ENCODE assay signal across 8 mouse cellular contexts in the genomic region with DNA sequence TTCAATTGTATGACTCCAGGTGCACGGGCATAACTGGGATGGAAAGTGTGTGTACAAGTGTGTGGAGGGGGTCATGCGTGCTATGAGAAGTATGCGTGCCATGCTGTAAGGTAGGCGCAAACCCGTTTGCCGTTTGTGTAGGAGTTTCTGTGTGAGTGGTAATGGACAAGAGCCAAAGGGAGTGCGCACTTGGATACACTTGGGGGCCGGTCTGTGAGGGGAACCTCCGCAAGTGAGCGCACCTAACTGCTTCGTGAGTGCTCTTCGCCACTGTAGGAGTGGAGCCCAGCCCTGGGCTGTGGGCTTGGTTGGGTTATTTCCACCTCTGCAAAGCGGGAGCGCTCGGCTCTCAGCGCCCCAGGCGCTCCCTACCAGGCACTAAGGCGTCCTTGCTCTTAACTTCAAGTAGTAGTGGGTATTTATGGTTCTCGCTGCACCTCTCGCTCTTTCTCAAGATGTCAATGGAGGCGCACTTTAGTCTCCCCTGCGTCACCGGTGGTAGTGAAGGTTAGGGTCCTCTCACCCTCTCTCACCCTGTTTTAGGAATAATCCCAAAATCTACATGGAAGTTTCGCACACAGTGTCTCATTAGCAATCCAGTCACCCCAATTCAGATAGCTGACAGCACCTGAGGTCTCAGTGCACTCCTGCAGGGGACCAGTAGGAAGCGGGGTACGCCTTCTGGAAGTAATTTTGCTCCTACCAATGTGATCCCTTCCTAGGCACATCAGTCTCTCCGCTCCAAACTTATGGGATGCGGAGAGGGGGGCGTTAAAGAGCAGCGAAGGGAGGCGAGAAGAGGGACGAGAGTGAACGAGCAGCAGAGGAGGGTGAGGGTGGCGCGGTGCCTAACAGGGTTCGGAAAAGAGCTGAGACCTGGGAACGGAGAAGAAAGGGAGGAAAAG. TPM values are rescaled to one million over a fixed set of nuclear protein-coding genes. Genes with fewer than 3 reads are reported as not detected.
DNase-seq lines count a peak whose midpoint lies in the region; ATAC-seq and TF ChIP-seq lines count a peak whose summit lies in the region.

No protein-coding gene starts in this region.

- peak overlapping the region; percentile 36 for H3K9ac ChIP-seq in lung, embryonic 14.5 days
- peak overlapping the region; percentile 91 for H3K9ac ChIP-seq in hindbrain, embryonic 15.5 days
- peak overlapping the region; percentile 99 for H3K9ac ChIP-seq in limb, embryonic 12.5 days (replicated peaks)

- no peaks in the 10 kb centered on the region for H3K9me3 ChIP-seq in lung, embryonic 14.5 days (ENCODE audit: low read depth, low read length)
- no peaks in the 10 kb centered on the region for H3K9me3 ChIP-seq in embryonic facial prominence, embryonic 10.5 days
- H3K9me3 ChIP-seq in hindbrain, embryonic 15.5 days: no peaks in the 10 kb centered on the region
- no peaks in the 10 kb centered on the region for H3K9me3 ChIP-seq in limb, embryonic 12.5 days

- H3K4me3 ChIP-seq in lung, embryonic 14.5 days (ENCODE audit: low read depth, low read length): peak overlapping the region; percentile 97
- peak overlapping the region; percentile 97 for H3K4me3 ChIP-seq in embryonic facial prominence, embryonic 10.5 days
- peak overlapping the region; percentile 57 for H3K4me3 ChIP-seq in hindbrain, embryonic 15.5 days
- H3K4me3 ChIP-seq in limb, embryonic 12.5 days (replicated peaks): peak overlapping the region; percentile 99

- H3K36me3 ChIP-seq in lung, embryonic 14.5 days (ENCODE audit: insufficient read depth): no peaks in the 10 kb centered on the region
- H3K36me3 ChIP-seq in embryonic facial prominence, embryonic 10.5 days (replicated peaks): no peaks in the 10 kb centered on the region
- no peaks in the 10 kb centered on the region for H3K36me3 ChIP-seq in hindbrain, embryonic 15.5 days
- no peaks in the 10 kb centered on the region for H3K36me3 ChIP-seq in limb, embryonic 12.5 days

- H3K4me2 ChIP-seq in lung, embryonic 14.5 days: peak overlapping the region; percentile 80
- H3K4me2 ChIP-seq in hindbrain, embryonic 15.5 days: peak overlapping the region; percentile 80
- peak overlapping the region; percentile 97 for H3K4me2 ChIP-seq in limb, embryonic 12.5 days

- peak overlapping the region; percentile 99; the same call in 1 of the 2 replicates for H3K27ac ChIP-seq in lung, embryonic 14.5 days (ENCODE audit: low read depth)
- H3K27ac ChIP-seq in embryonic facial prominence, embryonic 10.5 days (replicated peaks): peak overlapping the region; percentile 99
- peak overlapping the region; percentile 98 for H3K27ac ChIP-seq in hindbrain, embryonic 15.5 days (replicated peaks)
- peak overlapping the region; percentile 100 for H3K27ac ChIP-seq in limb, embryonic 12.5 days

- peaks cover 20% of the 10 kb centered on the region for H3K4me1 ChIP-seq in lung, embryonic 14.5 days (ENCODE audit: insufficient read depth)
- peaks cover 68% of the 10 kb centered on the region for H3K4me1 ChIP-seq in embryonic facial prominence, embryonic 10.5 days
- peaks cover 48% of the 10 kb centered on the region for H3K4me1 ChIP-seq in hindbrain, embryonic 15.5 days (replicated peaks)
- peaks cover 58% of the 10 kb centered on the region for H3K4me1 ChIP-seq in limb, embryonic 12.5 days (replicated peaks)

- DNase-seq in lung, embryonic 14.5 days: peak; percentile 69
- DNase-seq in lung, postnatal 25 days (ENCODE audit: low spot score): no peak
- DNase-seq in NIH3T3 (ENCODE audit: low read depth): peak; percentile 64
- peak; percentile 61 for DNase-seq in embryonic facial prominence, embryonic 10.5 days (ENCODE audit: low spot score)
- peak; percentile 80 for DNase-seq in naive thymus-derived CD4-positive, alpha-beta T cell, adult 2 months (ENCODE audit: low read depth)

- peak; percentile 14; the same call in 1 of the 2 replicates for TF ChIP-seq CTCF in lung, embryonic 14.5 days (IDR thresholded peaks at IDR 0.05; ENCODE audit: low read depth)

- H3K27me3 ChIP-seq in lung, embryonic 14.5 days (ENCODE audit: insufficient read depth, low read length): no peaks in the 10 kb centered on the region
- peaks cover 22% of the 10 kb centered on the region for H3K27me3 ChIP-seq in embryonic facial prominence, embryonic 10.5 days (replicated peaks; ENCODE audit: low read depth, poor library complexity, severe bottlenecking)
- no peaks in the 10 kb centered on the region for H3K27me3 ChIP-seq in hindbrain, embryonic 15.5 days
- no peaks in the 10 kb centered on the region for H3K27me3 ChIP-seq in limb, embryonic 12.5 days

- ATAC-seq in lung, embryonic 14.5 days (ENCODE audit: insufficient read depth): peak; percentile 2; the same call in 1 of the 2 replicates
- peak; percentile 1; the same call in 1 of the 2 replicates for ATAC-seq in hindbrain, embryonic 15.5 days (ENCODE audit: low FRiP score, low read depth)
- ATAC-seq in limb, embryonic 12.5 days (ENCODE audit: insufficient number of reproducible peaks, insufficient read depth, low FRiP score, low TSS enrichment, low read depth): peak; percentile 17; the same call in 1 of the 2 replicates
- no peak for ATAC-seq in granulocyte monocyte progenitor cell, adult 5-6 weeks (replicated peaks; ENCODE audit: poor library complexity, severe bottlenecking)

- WGBS in lung, embryonic 14.5 days: under 1% methylated on average over 37 of the region's 37 CpGs
- WGBS in embryonic facial prominence, embryonic 10.5 days: under 1% methylated on average over 37 of the region's 37 CpGs
- under 1% methylated on average over 37 of the region's 37 CpGs for WGBS in hindbrain, embryonic 15.5 days
- WGBS in limb, embryonic 12.5 days: under 1% methylated on average over 37 of the region's 37 CpGs

RNA-seq across cellular contexts. Expression of a gene that starts 0.6 kb away (rescaled TPM):
- polyA plus RNA-seq in lung, embryonic 14.5 days (2014; fragmentation: Nextera tagmentation; extraction: Ambion mirVana): 33.5 TPM in 2 replicates
- polyA plus RNA-seq in embryonic facial prominence, embryonic 10.5 days (2016; fragmentation: Nextera tagmentation; extraction: Ambion mirVana): 42.8 and 45.6 TPM in 2 replicates
- 70.9 and 72.6 TPM in 2 replicates for polyA plus RNA-seq in hindbrain, embryonic 15.5 days (2015; fragmentation: Nextera tagmentation; extraction: Ambion mirVana)
- 53.4 and 57.1 TPM in 2 replicates for polyA plus RNA-seq in limb, embryonic 12.5 days (2016; fragmentation: Nextera tagmentation; extraction: Ambion mirVana)
- total RNA-seq in granulocyte monocyte progenitor cell, adult 5-6 weeks (2014; fragmentation: Nextera tagmentation): 93.2 and 97.4 TPM in 2 replicates
- total RNA-seq in granulocyte monocyte progenitor cell, adult 5-6 weeks (2017): 6.9 and 8.9 TPM in 2 replicates

Comparison
In these comparisons a context has a peak if more than half of its experiments do, and no peak if none do; other contexts are left out.
1. H3K9ac ChIP-seq: peak in every context shown above with its lines; median percentile 99 in limb, embryonic 12.5 days; 91 in hindbrain, embryonic 15.5 days; 36 in lung, embryonic 14.5 days.